Mouse (Mus musculus) embryonic fibroblast, embryonic 13.5 days (primary cell): ENCODE results near the gene Fli1. TPM values are rescaled to one million over a fixed set of nuclear protein-coding genes. Genes with fewer than 3 reads are reported as not detected.

Experiments
- H3K27ac ChIP-seq: 2 replicates; pipeline ENCODE4 v1.5.1; 2012; ENCODE audit warnings: low read length, control low read depth, inconsistent platforms; ENCODE audit not compliant: insufficient read depth
- H3K4me1 ChIP-seq: 2 replicates; pipeline ENCODE4 v1.6.1; 2011; ENCODE audit warnings: low read length; ENCODE audit not compliant: control insufficient read depth, insufficient read depth
- H3K4me3 ChIP-seq: 2 replicates; pipeline ENCODE4 v1.5.1; 2011; ENCODE audit warnings: mild to moderate bottlenecking, control low read depth, low read length; ENCODE audit not compliant: insufficient read depth
- CTCF ChIP-seq: IDR thresholded peaks from 2 replicates; pipeline ENCODE4 v1.5.1; 2011; ENCODE audit warnings: mild to moderate bottlenecking, control low read depth, low read length, moderate library complexity, borderline replicate concordance; ENCODE audit not compliant: insufficient read depth
- POLR2A ChIP-seq: IDR thresholded peaks from 2 replicates; pipeline ENCODE4 v1.6.1; 2011; ENCODE audit warnings: low read depth, mild to moderate bottlenecking, control low read depth, low read length, moderate library complexity
- polyA plus RNA-seq: library from polyadenylated mRNA; stranded (reverse); fragments of >200 nt; gene quantifications from 2 replicates; pipeline ENCODE4 v1.2.4, GENCODE M21; 2011; ENCODE audit warnings: low read depth; ENCODE audit not compliant: missing spikeins, insufficient read length

Fli1 gene
- polyA plus RNA-seq, 1 experiment: 6.8 TPM

GRCm38 (mm10) chr9:32571676-32572075 is 29.0 kb upstream of the Fli1 start:
- Histone ChIP-seq H3K27ac (no peak overlapping the region), H3K4me1 (no peaks in the 10 kb centered on the region), H3K4me3 (no peak overlapping the region)
- TF ChIP-seq POLR2A: no peak
- TF ChIP-seq CTCF: no peak

DNA sequence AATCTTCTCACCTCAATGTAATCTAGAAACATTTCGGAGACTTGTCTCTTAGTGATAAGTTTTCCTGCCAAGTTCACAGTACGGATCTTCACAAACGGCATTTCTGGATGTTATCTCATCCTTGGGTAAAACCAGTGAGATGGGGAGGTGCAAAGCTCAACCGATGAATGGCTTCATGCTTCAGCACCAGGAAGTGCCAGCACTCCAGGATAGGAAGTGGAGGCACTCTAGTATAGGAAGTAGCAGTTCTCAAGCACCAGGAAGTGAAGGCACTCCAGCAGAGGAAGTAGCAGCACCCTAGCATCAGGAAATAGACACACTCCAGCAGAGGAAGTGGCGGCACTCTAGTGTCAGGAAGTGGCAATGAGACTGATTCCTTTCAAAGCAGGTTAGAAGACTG is 27.9 kb upstream of the Fli1 start:
- H3K4me3 ChIP-seq: no peak overlapping the region
- H3K4me1 ChIP-seq: no peaks in the 10 kb centered on the region
- H3K27ac ChIP-seq: no peak overlapping the region
- TF ChIP-seq POLR2A: no peak
- no peak for TF ChIP-seq CTCF

DNA sequence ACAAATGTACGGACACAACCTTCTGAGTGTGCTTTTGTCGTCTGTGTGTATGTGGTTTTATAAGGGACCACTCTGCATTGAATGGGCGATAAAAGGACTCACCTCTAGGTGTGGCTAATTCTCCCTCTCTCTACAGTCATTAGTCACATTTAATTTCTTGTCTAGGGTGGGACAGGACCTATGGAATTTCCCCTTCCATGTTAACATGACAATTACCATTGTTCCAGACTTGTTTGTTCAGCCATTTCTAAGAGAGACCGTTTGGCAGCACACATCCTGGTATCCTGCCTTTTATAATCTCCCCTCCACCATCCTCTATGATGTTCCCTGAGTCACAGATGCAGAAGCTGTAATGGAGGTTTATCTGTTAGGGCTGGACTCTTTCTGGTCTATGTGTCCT is 26.6 kb upstream of the Fli1 start:
- H3K4me3 ChIP-seq: no peak overlapping the region
- H3K27ac ChIP-seq: no peak overlapping the region
- H3K4me1 ChIP-seq: peaks cover 3% of the 10 kb centered on the region; the same call in 1 of the 2 replicates
- TF ChIP-seq CTCF (no peak), POLR2A (no peak)

DNA sequence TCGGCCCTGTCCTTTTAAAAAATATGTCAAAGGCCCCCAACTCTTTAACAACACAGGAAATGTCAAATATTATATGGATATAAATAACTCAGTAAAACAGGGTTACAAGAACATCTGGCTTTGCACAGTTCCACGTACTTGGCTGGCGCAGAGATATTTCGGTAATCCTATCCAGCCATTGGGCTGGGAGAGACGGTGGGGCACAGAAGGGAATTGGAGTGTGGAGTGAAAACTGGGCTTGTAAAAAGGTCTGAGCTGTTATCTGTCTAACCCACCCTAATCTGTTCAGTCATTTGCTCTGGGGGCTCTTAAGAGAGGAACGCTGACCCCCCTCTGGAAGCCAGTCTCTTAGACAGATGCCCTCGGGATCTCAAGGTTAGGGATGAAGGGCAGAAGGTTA is 24.9 kb upstream of the Fli1 start:
- no peak overlapping the region for H3K27ac ChIP-seq
- H3K4me3 ChIP-seq: no peak overlapping the region
- TF ChIP-seq CTCF: no peak
- TF ChIP-seq POLR2A: no peak
- peaks cover 3% of the 10 kb centered on the region; the same call in 1 of the 2 replicates for H3K4me1 ChIP-seq

DNA sequence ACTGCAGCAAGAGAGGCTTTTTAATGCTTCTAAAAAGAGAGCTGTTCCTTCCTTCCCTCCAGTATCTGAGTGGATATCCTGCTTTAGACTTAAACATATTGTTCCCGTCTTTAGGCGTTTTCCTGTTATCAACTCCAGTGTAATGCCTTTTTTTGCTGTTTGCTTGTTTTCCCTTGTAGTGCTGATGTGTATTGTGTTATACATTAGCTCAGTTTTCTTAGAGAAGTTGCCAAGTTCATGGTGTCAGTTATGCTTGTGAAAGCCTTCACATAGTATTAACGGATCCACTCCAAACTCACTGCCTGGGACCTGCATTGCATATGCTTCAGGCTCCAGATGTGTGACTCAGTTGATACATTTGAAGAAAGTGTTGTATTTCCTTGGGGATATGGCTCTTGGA is 22.6 kb upstream of the Fli1 start:
- no peak overlapping the region for H3K27ac ChIP-seq
- H3K4me1 ChIP-seq: peaks cover 3% of the 10 kb centered on the region; the same call in 1 of the 2 replicates
- H3K4me3 ChIP-seq: no peak overlapping the region
- TF ChIP-seq POLR2A: no peak
- no peak for TF ChIP-seq CTCF

DNA sequence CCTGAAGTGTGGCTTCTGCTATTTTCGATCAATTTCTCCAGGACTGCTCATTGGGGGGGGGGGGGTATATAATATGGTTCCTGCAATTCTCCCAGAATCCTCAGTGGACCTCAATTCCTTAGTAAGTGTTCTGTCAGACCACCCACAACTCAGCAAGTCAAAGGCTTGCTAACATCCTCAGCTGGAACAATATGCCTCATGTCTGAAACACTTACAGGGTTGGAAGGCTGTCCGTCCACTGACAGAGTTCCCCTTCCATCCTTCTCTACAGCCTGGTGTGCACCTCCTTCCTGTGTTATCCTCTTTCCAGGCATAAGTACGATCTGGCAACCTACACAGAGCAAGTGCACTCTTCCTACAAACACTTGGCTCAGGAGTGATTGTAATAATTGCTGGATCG is 20.2 kb upstream of the Fli1 start:
- Histone ChIP-seq H3K4me3 (no peak overlapping the region), H3K27ac (no peak overlapping the region), H3K4me1 (peaks cover 3% of the 10 kb centered on the region; the same call in 1 of the 2 replicates)
- TF ChIP-seq POLR2A: no peak

GRCm38 (mm10) chr9:32562409-32562808 is 19.7 kb upstream of the Fli1 start:
- H3K4me3 ChIP-seq: no peak overlapping the region
- H3K4me1 ChIP-seq: peaks cover 3% of the 10 kb centered on the region; the same call in 1 of the 2 replicates
- no peak for TF ChIP-seq CTCF
- no peak for TF ChIP-seq POLR2A
- no peak overlapping the region for H3K27ac ChIP-seq

GRCm38 (mm10) chr9:32561190-32561890 is 18.7 kb upstream of the Fli1 start:
- H3K4me1 ChIP-seq: peaks cover 3% of the 10 kb centered on the region; the same call in 1 of the 2 replicates
- no peak for TF ChIP-seq CTCF
- no peak for TF ChIP-seq POLR2A
- no peak overlapping the region for H3K4me3 ChIP-seq
- H3K27ac ChIP-seq: no peak overlapping the region

DNA sequence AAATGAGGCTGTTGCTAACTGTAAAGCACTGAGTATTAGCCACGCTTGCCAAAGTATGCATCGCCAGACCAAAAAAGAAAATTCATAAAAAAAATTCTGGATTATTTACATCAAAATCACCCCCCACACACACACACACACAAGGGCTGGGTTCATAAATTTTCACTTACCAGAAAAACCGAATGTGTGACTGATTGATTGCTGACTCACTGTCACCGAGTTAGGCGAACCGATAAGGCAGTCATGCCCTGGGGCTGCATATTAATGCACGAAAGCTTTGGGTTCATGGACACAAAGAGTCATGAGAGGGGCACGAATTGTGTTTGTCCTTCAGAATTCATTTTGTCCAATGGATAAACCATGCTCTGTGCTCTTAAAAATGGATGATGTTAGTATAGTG is 17.2 kb upstream of the Fli1 start:
- TF ChIP-seq CTCF: no peak
- no peak for TF ChIP-seq POLR2A
- H3K4me3 ChIP-seq: no peak overlapping the region
- no peak overlapping the region for H3K27ac ChIP-seq
- peaks cover 3% of the 10 kb centered on the region; the same call in 1 of the 2 replicates for H3K4me1 ChIP-seq

DNA sequence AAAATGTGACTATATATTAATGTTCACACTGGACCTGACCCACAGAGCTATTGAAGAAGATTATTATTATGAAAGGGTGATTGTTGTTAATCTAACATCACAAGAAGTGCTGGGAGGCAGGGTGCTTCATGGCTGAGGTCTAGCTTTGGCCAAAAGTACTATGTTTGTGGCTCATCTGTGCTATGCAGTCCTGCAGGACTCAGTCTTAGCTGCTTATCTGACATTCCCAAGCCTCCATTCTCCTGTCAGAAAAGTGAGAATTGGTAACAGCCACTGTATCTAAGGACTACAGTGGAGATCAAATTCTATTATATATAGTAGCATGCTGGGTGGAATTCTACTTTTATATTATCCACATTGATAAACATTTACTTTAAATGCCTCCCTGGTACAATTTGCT is 16.8 kb upstream of the Fli1 start:
- Histone ChIP-seq H3K4me3 (no peak overlapping the region), H3K4me1 (peaks cover 1% of the 10 kb centered on the region; the same call in 1 of the 2 replicates), H3K27ac (no peak overlapping the region)
- TF ChIP-seq POLR2A: no peak
- no peak for TF ChIP-seq CTCF
